Mouse (Mus musculus): ENCODE results near the gene Ntn4. TPM values are rescaled to one million over a fixed set of nuclear protein-coding genes. Genes with fewer than 3 reads are reported as not detected.

The Ntn4 gene
- total and polyA plus RNA-seq, 3 experiments: not detected

GRCm38 (mm10) chr10:93594022-93594482, 46.4 kb upstream of the Ntn4 start (continued):
- TF ChIP-seq CTCF (conservative IDR thresholded peaks at IDR 0.05 in 1 of 2, IDR thresholded peaks at IDR 0.05 in 1 of 2; ENCODE audit: low read depth in 2 of 2, low read length in 2 of 2): peak; percentile 24 to 87; a peak in 3 of 4 replicates
- peak; percentile 44; the same call in 1 of the 2 replicates for TF ChIP-seq ELF1 (IDR thresholded peaks at IDR 0.05; ENCODE audit: low read depth, low read length)
- TF ChIP-seq MEF2A (IDR thresholded peaks at IDR 0.05; ENCODE audit: borderline replicate concordance, low read depth, low read length): 0 out of 2 replicates have a peak, but pooled peaks have one; percentile 24
- TF ChIP-seq MAZ (IDR thresholded peaks at IDR 0.05; ENCODE audit: low read depth, low read length): no peak
- TF ChIP-seq NELFE (IDR thresholded peaks at IDR 0.05; ENCODE audit: low read depth, low read length): peak; percentile 61; the same call in 1 of the 2 replicates
- TF ChIP-seq POLR2A (IDR thresholded peaks at IDR 0.05; ENCODE audit: low read depth, low read length): peak; percentile 63

GRCm38 (mm10) chr10:93595831-93596230, 44.6 kb upstream of the Ntn4 start:
- Histone ChIP-seq H3K27me3 (replicated peaks) (no peaks in the 10 kb centered on the region), H3K9me3 (replicated peaks; ENCODE audit: low read length) (no peaks in the 10 kb centered on the region), H3K9ac (ENCODE audit: insufficient read depth, low read depth) (no peak overlapping the region), H3K4me3 (replicated peaks in 1 of 3; ENCODE audit: low read depth in 2 of 3, low read length in 2 of 3, poor library complexity in 1 of 3) (no peak overlapping the region), H3K4me2 (ENCODE audit: insufficient read depth, low read depth, poor library complexity, severe bottlenecking) (no peak overlapping the region), H3K79me2 (replicated peaks; ENCODE audit: control insufficient read depth, extremely low read depth, insufficient read depth, poor library complexity, severe bottlenecking) (no peaks in the 10 kb centered on the region), H3K4me1 (ENCODE audit: control insufficient read depth in 1 of 2, insufficient read depth in 2 of 2) (peaks cover 5 to 7% of the 10 kb centered on the region in 2 experiments; a peak in 3 of 4 replicates), H3K36me3 (replicated peaks in 1 of 2; ENCODE audit: control insufficient read depth in 1 of 2, insufficient read depth in 1 of 2, low read length in 1 of 2) (no peaks in the 10 kb centered on the region), H3K27ac (ENCODE audit: insufficient read depth, low read depth) (no peak overlapping the region)
- DNase-seq (ENCODE audit: extremely low read depth): no peak
- in situ Hi-C loops (cut with MboI; ENCODE audit: low pct_ligation_motif_present, low pct_unique_long_range_greater_than_20kb, low sequenced_read_pairs): loop anchor here (25.0 kb wide), 1 partner anchor 534 kb away; no protein-coding TSS in a partner anchor
- TF ChIP-seq TCF12 (IDR thresholded peaks at IDR 0.05; ENCODE audit: low read depth, low read length) (no peak), UBTF (IDR thresholded peaks at IDR 0.05; ENCODE audit: low read depth, low read length) (no peak), MEF2A (IDR thresholded peaks at IDR 0.05; ENCODE audit: borderline replicate concordance, low read depth, low read length) (no peak), ZNF384 (IDR thresholded peaks at IDR 0.05; ENCODE audit: low read depth, low read length) (no peak), JUN (IDR thresholded peaks at IDR 0.05; ENCODE audit: insufficient read depth, low read depth, low read length) (no peak), MXI1 (IDR thresholded peaks at IDR 0.05; ENCODE audit: low read depth, low read length) (no peak), GABPA (IDR thresholded peaks at IDR 0.05; ENCODE audit: insufficient replicate concordance, low read depth, low read length) (no peak), ZMIZ1 (IDR thresholded peaks at IDR 0.05; ENCODE audit: low read depth, low read length) (no peak), SIN3A (IDR thresholded peaks at IDR 0.05; ENCODE audit: low read length) (no peak), MYC (IDR thresholded peaks at IDR 0.05; ENCODE audit: low read depth, low read length) (no peak)
- dilution Hi-C loops (cut with MboI; ENCODE audit: extremely low pct_ligation_motif_present, extremely low pct_unique_long_range_greater_than_20kb, low sequenced_read_pairs): no loop called here

DNA sequence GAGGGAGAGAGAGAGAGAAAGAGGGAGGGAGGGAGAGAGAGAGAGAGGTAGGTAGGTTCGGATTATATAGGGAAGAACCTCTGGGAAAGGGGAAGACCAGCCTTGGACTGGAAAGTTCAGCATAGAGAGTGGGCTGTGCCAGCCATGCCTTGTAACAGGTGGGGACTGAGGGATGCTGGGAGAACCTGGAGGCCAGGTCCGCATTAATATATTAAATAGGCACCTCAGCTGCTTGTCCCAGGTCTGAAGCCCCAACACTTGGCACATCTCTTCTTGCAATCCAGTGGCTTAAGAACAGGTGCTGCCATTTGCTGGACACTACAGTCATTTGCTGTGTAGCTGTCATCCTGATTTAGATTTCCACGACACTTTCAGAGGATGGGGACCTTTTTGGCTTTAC, 43.8 kb upstream of the Ntn4 start:
- in situ Hi-C loops (cut with MboI; ENCODE audit: low pct_ligation_motif_present, low pct_unique_long_range_greater_than_20kb, low sequenced_read_pairs) (loop anchor here (25.0 kb wide), 1 partner anchor 534 kb away; no protein-coding TSS in a partner anchor), dilution Hi-C loops (cut with MboI; ENCODE audit: extremely low pct_ligation_motif_present, extremely low pct_unique_long_range_greater_than_20kb, low sequenced_read_pairs) (no loop called here)
- no peak for TF ChIP-seq ZMIZ1 (IDR thresholded peaks at IDR 0.05; ENCODE audit: low read depth, low read length)
- no peak for TF ChIP-seq CTCF (conservative IDR thresholded peaks at IDR 0.05 in 1 of 2, IDR thresholded peaks at IDR 0.05 in 1 of 2; ENCODE audit: low read depth in 2 of 2, low read length in 2 of 2)
- no peak for TF ChIP-seq JUND (conservative IDR thresholded peaks at IDR 0.05; ENCODE audit: low read depth, low read length)
- no peak for TF ChIP-seq BHLHE40 (IDR thresholded peaks at IDR 0.05; ENCODE audit: low read depth, low read length)
- no peak for TF ChIP-seq USF2 (conservative IDR thresholded peaks at IDR 0.05; ENCODE audit: low read depth, low read length)
- TF ChIP-seq ZNF384 (IDR thresholded peaks at IDR 0.05; ENCODE audit: low read depth, low read length): no peak
- no peak for TF ChIP-seq CHD2 (IDR thresholded peaks at IDR 0.05; ENCODE audit: low read length)
- no peak for TF ChIP-seq NRF1 (IDR thresholded peaks at IDR 0.05; ENCODE audit: low read depth, low read length)
- TF ChIP-seq HCFC1 (IDR thresholded peaks at IDR 0.05; ENCODE audit: low read depth, low read length): no peak
- no peak for TF ChIP-seq RCOR1 (conservative IDR thresholded peaks at IDR 0.05; ENCODE audit: low read depth, low read length)
- no peak for TF ChIP-seq MAZ (IDR thresholded peaks at IDR 0.05; ENCODE audit: low read depth, low read length)
- TF ChIP-seq USF1 (IDR thresholded peaks at IDR 0.05; ENCODE audit: low read depth, low read length): no peak
- no peak for TF ChIP-seq E2F4 (IDR thresholded peaks at IDR 0.05; ENCODE audit: insufficient replicate concordance, low read depth, low read length)
- no peak for TF ChIP-seq ZC3H11A (IDR thresholded peaks at IDR 0.05; ENCODE audit: low read depth, low read length)
- TF ChIP-seq TBP (conservative IDR thresholded peaks at IDR 0.05; ENCODE audit: low read depth, low read length): no peak
- no peak for TF ChIP-seq EP300 (IDR thresholded peaks at IDR 0.05; ENCODE audit: low read length)
- TF ChIP-seq UBTF (IDR thresholded peaks at IDR 0.05; ENCODE audit: low read depth, low read length): no peak
- no peak for TF ChIP-seq ZKSCAN1 (IDR thresholded peaks at IDR 0.05; ENCODE audit: borderline replicate concordance, low read depth, low read length)
- TF ChIP-seq MEF2A (IDR thresholded peaks at IDR 0.05; ENCODE audit: borderline replicate concordance, low read depth, low read length): no peak
- Histone ChIP-seq H3K79me2 (replicated peaks; ENCODE audit: control insufficient read depth, extremely low read depth, insufficient read depth, poor library complexity, severe bottlenecking) (no peaks in the 10 kb centered on the region), H3K4me2 (ENCODE audit: insufficient read depth, low read depth, poor library complexity, severe bottlenecking) (no peak overlapping the region), H3K27ac (ENCODE audit: insufficient read depth, low read depth) (no peak overlapping the region), H3K9ac (ENCODE audit: insufficient read depth, low read depth) (no peak overlapping the region), H3K9me3 (replicated peaks; ENCODE audit: low read length) (no peaks in the 10 kb centered on the region), H3K27me3 (replicated peaks) (no peaks in the 10 kb centered on the region), H3K4me3 (replicated peaks in 1 of 3; ENCODE audit: low read depth in 2 of 3, low read length in 2 of 3, poor library complexity in 1 of 3) (no peak overlapping the region), H3K4me1 (ENCODE audit: control insufficient read depth in 1 of 2, insufficient read depth in 2 of 2) (peaks cover 5 to 7% of the 10 kb centered on the region in 2 experiments; a peak in 3 of 4 replicates), H3K36me3 (replicated peaks in 1 of 2; ENCODE audit: control insufficient read depth in 1 of 2, insufficient read depth in 1 of 2, low read length in 1 of 2) (no peaks in the 10 kb centered on the region)
- no peak for DNase-seq (ENCODE audit: extremely low read depth)

Data from CH12.LX (cell line).